Mouse (Mus musculus) ovary, postnatal 10 days (tissue): Measurements from ENCODE around the gene Sesn3.

Experiments used
- DNase-seq: peaks from one replicate; pipeline ENCODE4 v3.0.0; 2022; ENCODE audit warnings: low spot score

Gene Sesn3

GRCm38 (mm10) chr9:14354852-14355251, 80.0 kb downstream of the Sesn3 start:
- no peak for DNase-seq

- DNase-seq = no peak
Observed at GRCm38 (mm10) chr9:14357033-14357432, 82.2 kb downstream of the Sesn3 start.

GRCm38 (mm10) chr9:14362068-14362768, 87.4 kb downstream of the Sesn3 start:
- no peak for DNase-seq

GRCm38 (mm10) chr9:14363540-14363939, 88.7 kb downstream of the Sesn3 start:
- no peak for DNase-seq

- no peak for DNase-seq
Observed at GRCm38 (mm10) chr9:14364719-14365118, 89.9 kb downstream of the Sesn3 start.

- no peak for DNase-seq
Observed at GRCm38 (mm10) chr9:14365481-14366125, 90.7 kb downstream of the Sesn3 start.

- no peak for DNase-seq
Observed at GRCm38 (mm10) chr9:14367850-14368249, 93.0 kb downstream of the Sesn3 start.

- DNase-seq = no peak
Observed at GRCm38 (mm10) chr9:14369271-14369670, 94.4 kb downstream of the Sesn3 start.

GRCm38 (mm10) chr9:14372440-14372839, 97.6 kb downstream of the Sesn3 start:
- no peak for DNase-seq

GRCm38 (mm10) chr9:14376149-14376548, 101.3 kb downstream of the Sesn3 start:
- no peak for DNase-seq

GRCm38 (mm10) chr9:14378151-14378550, 103.3 kb downstream of the Sesn3 start:
- DNase-seq = no peak

GRCm38 (mm10) chr9:14379769-14380385, 105.0 kb downstream of the Sesn3 start:
- DNase-seq = no peak

- peak; percentile 71 for DNase-seq
Observed at GRCm38 (mm10) chr9:14380386-14381285, 105.8 kb downstream of the Sesn3 start.

GRCm38 (mm10) chr9:14381353-14382055, 106.6 kb downstream of the Sesn3 start, which contains the start of gene Endod1:
TSS of gene Endod1 (minus strand) at chr9:14381507.
- no peak for DNase-seq

GRCm38 (mm10) chr9:14382256-14382791, 107.5 kb downstream of the Sesn3 start:
- no peak for DNase-seq
